Mouse (Mus musculus): ENCODE results near the gene Hps6.

Hps6 gene

DNA sequence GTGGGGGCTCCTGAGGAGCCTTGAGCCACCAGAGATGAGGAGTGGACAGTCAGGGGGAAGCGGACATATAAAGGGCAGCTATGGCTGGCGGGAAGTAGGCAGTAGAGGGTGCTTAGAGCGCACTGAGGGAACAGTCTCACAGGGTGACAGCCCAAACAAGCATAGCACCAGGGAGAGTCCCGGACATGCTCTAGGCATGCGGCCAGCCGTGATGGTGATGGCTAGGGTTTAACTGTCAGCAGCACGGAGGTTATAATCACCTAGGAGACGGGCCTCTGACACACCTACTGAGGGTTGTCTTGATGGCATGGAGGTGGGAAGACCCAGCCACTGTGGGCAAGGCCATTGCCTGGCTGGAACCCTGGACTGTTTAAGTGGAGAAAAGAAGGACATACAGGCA is 23.3 kb downstream of the Hps6 start:
- in situ Hi-C loops (cut with MboI; ENCODE audit: unreplicated experiment in 2 of 2), result loop anchor here in 1 of 2 experiments (10.0 kb wide), 1 partner anchor 108 kb away; the partner anchor contains the start of gene Elovl3

DNA sequence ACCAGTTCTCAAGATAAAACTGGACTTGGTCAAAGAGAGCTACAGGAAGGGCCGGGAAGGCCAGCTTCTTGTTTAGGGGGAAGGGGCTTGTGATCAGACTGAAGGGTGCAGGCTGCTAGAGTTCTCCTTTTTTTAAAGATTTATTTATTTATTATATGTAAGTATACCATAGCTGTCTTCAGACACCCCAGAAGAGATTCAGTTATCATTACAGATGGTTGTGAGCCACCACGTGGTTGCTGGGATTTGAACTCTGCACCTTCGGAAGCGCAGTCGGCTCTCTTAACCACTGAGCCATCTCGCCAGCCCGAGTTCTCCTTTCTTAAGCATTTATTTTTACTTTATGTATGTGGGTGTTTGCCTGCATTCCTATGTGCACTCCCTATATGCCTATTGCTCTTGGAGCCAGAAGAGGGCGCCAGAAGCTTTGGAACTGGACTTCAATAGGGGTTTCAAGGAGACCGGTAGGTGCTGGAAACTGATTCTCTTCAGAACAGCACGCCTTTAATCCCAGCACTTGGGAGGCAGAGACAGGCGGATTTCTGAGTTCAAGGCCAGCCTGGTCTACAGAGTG is 25.5 kb downstream of the Hps6 start:
- in situ Hi-C loops (cut with MboI; ENCODE audit: unreplicated experiment in 2 of 2), result loop anchor here in 1 of 2 experiments (10.0 kb wide), 1 partner anchor 106 kb away; the partner anchor contains the start of gene Elovl3

GRCm38 (mm10) chr19:46029652-46030051 is 26.3 kb downstream of the Hps6 start:
- in situ Hi-C loops (cut with MboI; ENCODE audit: unreplicated experiment in 2 of 2), result loop anchor here in 1 of 2 experiments (10.0 kb wide), 1 partner anchor 105 kb away; the partner anchor contains the start of gene Elovl3

DNA sequence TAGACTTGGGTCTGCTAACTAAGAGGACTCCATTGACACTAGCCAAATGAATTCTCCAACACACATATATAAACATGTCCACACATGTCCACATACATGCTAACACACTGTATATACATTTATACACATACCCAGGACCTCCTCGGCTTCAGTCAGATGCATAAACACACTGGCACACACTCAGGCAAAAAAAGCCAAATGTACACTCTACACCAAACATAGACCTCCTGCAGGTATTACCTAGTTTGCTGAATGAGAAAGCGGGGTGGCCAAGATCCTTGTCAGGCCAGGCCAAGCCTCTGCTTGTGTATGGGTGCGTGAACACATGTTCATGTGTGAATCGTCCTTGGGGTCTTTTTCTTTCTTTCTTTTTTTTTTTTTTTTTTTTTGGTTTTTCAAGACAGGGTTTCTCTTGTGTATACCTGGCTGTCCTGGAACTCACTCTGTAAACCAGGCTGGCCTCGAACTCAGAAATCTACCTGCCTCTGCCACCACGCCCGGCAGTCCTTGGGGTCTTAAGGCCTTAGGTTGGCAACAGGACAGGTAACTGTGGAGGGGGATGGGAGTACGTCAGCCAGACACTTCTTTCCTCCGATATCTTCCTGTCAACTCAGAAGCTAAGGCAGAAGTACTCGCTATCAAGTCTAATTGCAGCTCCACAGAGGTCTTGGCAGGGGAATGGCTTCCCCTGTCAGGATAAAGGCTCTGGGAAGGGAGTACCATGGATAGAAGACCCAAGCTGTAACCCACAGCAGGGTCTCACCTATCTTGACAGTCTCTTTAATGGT is 27.1 kb downstream of the Hps6 start:
- in situ Hi-C loops (cut with MboI; ENCODE audit: unreplicated experiment in 2 of 2), result no loop called here

DNA sequence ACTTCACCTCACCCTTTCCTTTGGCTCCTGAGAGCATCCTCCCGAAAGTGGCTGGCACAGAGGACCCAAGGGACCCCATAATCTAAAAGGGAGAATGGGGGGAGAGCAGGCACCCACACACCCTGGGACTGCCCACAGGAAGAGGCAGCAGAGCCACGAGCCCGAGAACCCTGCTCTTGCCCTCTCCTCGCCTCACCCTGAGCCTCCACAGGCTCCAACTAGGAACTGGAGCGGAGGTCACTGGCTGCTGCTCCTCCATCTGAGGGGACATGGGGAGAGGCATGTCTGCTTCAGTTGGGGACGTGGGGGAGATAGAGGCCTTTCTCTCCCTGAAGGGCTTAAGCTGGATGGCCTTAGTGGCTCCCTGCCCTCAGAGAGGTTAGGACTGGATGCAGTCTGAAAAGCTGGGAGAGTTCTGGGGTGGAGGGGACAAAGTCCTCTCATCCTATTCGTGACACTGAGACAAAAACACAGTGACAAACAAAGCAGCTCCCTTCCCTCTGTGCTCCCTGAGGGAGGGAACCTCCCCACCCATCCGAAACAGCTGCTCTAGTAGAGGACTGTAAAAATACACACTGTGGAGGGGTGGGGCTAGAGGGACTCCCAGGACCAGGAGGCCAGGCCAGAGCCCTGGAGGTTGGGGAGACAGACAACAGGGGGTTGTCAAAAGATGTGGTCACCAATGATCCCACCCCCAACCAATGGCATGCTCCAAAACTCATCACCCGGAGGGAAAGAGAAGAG is 28.6 kb downstream of the Hps6 start:
- in situ Hi-C loops (cut with MboI; ENCODE audit: unreplicated experiment in 2 of 2), result no loop called here

DNA sequence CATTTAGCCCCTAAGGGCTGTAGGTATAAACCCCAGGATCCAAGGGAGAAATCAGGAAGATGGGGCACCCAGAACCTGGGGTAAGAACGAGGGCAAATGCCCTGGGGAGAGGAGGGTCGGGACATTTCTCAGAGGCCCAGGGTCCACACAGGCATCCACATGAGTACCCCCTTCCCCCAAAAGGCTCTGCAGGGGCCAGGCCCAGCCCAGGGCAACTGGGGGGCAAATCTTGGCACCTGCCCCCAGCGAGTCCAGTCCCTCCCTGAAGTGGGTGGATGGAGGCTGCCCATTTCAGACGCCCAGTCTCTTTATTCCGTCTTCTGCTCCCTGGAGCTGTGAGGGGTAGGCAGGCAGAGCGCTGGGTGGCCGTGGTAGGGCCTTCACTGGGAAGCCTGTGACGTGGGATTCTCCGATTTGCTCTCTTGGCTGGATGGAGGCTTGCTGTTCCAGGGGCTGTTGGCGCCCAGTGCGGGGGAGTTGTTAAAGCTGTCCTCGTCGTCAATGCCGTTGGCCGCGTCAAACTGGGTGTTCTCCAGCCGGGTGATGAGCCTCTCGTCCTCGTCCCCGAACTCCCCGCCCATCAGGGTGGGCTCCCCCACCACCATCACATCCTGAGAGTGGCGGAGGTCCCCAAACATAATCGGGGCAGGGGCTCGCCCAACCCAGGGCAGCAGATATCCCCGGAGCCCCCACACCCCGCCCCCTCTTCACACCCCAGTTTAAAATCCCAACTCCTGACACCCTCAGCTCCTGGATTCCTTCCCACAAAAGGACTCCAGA is 29.6 kb downstream of the Hps6 start:
- in situ Hi-C loops (cut with MboI; ENCODE audit: unreplicated experiment in 2 of 2), result no loop called here

DNA sequence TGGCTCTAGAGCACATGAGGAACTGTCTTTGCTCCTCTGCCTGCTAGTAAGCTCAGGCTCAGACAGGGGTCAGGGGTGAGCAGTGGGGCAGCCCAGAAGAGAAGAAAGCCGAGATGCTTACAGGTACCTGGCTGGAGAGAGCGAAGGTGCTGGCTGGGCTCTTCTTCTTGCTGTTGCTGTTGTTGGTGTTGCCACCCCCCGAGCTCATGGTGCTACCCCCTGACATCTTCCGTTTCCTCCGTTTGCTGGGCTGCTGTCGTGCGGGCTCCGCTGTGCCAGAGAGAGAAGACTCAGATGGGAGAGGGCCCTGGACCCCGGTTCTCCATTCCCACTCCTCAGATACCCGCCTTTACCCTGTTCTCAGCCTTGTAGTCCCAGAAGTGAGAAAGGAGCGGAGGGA is 30.6 kb downstream of the Hps6 start:
- in situ Hi-C loops (cut with MboI; ENCODE audit: unreplicated experiment in 2 of 2), result no loop called here

DNA sequence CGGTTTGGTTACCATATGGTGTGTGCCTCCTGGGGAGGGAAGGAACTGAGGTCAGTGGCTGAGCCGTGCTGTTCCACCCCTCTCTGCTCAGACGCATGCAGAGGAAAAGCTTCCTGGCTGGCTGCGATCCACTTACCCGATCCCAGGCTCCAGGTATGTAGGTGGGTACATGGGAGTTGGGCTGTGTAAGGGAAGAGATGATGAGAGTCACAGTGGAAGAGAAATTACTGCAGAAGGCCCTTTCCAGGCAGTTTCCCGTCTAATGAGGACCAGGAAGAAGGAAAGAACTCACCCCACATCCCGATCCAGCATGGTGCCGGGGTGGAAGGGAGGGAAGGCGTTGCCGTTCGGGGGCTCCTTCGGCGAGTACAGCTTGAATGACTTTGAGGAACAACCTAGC is 32.7 kb downstream of the Hps6 start:
- in situ Hi-C loops (cut with MboI; ENCODE audit: unreplicated experiment in 2 of 2), result no loop called here

GRCm38 (mm10) chr19:46036477-46037242 is 33.4 kb downstream of the Hps6 start:
- in situ Hi-C loops (cut with MboI; ENCODE audit: unreplicated experiment in 2 of 2), result no loop called here

DNA sequence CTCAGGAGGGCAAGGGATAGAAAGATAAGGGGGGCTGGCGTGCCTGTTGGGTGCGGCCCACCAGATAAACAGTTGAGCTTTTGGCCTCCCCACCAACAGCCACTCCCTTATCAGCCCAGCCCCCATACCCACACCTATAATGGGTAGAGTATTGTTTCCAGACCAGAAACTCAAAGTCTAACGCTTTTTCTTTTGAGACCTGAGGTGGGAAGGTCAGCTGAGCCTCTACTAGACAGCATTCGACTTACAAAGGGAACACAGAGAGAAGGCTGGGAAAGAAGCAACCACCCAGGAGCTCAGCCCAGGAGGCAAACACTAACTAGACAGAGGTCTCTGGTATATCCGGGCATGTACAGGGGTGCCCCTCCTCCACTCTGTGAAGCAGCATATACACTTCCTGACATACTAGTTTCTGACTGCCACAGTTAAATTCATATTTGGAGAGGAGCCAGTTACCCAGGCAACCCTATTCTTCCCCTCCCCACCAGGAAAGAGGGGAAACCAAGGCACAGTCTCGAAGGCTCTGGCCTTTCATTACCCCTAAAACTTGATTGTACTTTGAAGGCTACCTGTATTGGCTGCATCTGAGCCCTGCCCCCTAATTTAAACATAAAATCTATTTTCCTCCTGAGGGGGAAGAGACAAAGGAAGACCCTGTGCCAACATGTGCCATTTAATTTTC is 34.1 kb downstream of the Hps6 start:
- in situ Hi-C loops (cut with MboI; ENCODE audit: unreplicated experiment in 2 of 2), result no loop called here

DNA sequence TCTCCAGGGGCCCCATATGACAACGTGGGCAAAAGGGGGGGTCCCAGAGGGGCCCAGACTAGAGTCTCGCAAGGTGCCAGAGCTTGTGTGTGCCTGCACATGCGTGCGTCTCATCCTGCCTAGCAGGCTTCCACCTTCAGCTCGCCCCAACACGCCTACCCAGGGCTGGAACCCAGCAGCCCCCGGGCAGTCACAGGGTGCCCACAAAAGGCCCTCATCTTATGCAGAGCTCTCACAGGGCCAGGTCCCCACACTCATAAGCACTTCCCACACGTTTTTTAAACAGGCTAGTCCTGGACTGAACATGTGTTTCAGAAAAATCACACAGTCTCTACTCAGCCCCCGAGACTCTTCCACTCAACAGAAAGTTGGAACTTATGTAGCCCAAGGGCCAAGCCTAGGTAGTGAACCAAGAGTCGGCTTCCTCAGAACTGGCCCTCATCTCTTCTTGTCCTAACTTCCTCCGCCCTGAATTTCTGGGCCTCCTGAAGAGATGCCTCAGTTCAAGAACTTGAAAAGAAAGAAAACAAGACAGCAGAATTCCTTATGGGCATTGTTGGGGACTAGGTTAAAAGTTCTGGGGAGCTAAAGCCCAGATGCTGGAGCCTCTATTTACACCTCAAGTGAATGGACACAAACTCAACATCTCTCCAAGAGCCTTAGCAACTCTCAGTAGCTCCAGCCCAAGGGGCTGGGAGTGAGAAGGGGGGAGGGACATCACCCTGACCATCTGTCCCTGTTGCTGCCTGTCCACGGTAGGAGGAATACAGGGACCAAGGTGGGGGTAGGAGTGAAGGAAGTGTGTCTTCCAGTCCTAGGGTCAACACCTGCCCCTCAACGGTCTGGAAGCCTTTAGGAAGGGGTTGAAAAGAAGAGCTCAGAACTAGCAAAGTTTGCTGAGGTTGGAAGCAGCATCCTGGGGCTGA is 34.9 kb downstream of the Hps6 start:
- in situ Hi-C loops (cut with MboI; ENCODE audit: unreplicated experiment in 2 of 2), result no loop called here

GRCm38 (mm10) chr19:46038851-46039260 is 35.5 kb downstream of the Hps6 start:
- in situ Hi-C loops (cut with MboI; ENCODE audit: unreplicated experiment in 2 of 2), result no loop called here

DNA sequence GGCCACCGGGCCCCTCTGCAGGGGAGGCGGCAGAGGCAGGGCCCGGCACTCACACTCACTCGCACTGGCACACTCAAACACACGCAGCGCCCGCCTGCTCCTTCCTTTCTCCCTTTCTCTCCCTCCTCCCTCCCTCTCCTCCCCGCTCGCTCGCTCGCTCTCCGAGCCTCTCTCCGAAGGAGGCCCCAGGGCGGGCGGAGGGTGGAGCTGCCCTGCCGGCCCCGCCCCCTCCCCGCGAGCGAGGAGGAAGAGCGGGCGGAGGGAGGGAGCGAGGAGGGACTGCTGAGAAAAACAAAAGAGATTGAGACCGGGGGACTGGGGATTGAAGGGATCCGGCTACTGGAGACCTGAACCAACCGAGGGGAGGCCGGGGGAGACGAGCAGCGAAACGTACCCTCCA is 36.2 kb downstream of the Hps6 start:
- in situ Hi-C loops (cut with MboI; ENCODE audit: unreplicated experiment in 2 of 2), result no loop called here

GRCm38 (mm10) chr19:46040149-46040902 is 37.0 kb downstream of the Hps6 start:
- in situ Hi-C loops (cut with MboI; ENCODE audit: unreplicated experiment in 2 of 2), result no loop called here

- in situ Hi-C loops (cut with MboI; ENCODE audit: unreplicated experiment in 2 of 2), result no loop called here
Measured at GRCm38 (mm10) chr19:46041299-46041932, 38.1 kb downstream of the Hps6 start.

GRCm38 (mm10) chr19:46041933-46042475 is 38.7 kb downstream of the Hps6 start:
- in situ Hi-C loops (cut with MboI; ENCODE audit: unreplicated experiment in 2 of 2), result no loop called here

- in situ Hi-C loops (cut with MboI; ENCODE audit: unreplicated experiment in 2 of 2), result no loop called here
Measured at GRCm38 (mm10) chr19:46042476-46043011, 39.2 kb downstream of the Hps6 start.
